Mouse (Mus musculus) hindbrain, postnatal 0 days (tissue): ENCODE data around the gene 2210011C24Rik. TPM values are rescaled to one million over a fixed set of nuclear protein-coding genes. Genes with fewer than 3 reads are reported as not detected.

Experiments used
- ATAC-seq: fragments of 200-750 bp; cut with Nextera tagmentation; 2 replicates; pipeline ENCODE4 v1.8.0; 2017; ENCODE audit warnings: mild to moderate bottlenecking, moderate TSS enrichment, moderate library complexity
- DNase-seq: peaks from one replicate; pipeline ENCODE4 v3.0.0-alpha.2; 2015; ENCODE audit warnings: low spot score
- H3K27ac ChIP-seq: fragments of 300-500 bp; sonication (generic); 2 replicates; pipeline ENCODE4 v1.5.1; 2014; ENCODE audit warnings: mild to moderate bottlenecking
- H3K27me3 ChIP-seq: fragments of 300-500 bp; sonication (generic); 2 replicates; pipeline ENCODE4 v1.6.1; 2014; ENCODE audit warnings: low read length, mixed read lengths; ENCODE audit not compliant: insufficient read depth
- H3K36me3 ChIP-seq: fragments of 300-500 bp; sonication (generic); 2 replicates; pipeline ENCODE4 v1.6.1; 2014; ENCODE audit warnings: low read length, mixed read lengths; ENCODE audit not compliant: insufficient read depth
- H3K4me1 ChIP-seq: fragments of 300-500 bp; sonication (generic); 2 replicates; pipeline ENCODE4 v1.6.1; 2014; ENCODE audit warnings: antibody characterized with exemption, low read length, mixed read lengths; ENCODE audit not compliant: insufficient read depth
- H3K4me2 ChIP-seq: fragments of 300-500 bp; sonication (generic); 2 replicates; pipeline ENCODE4 v1.6.1; 2014; ENCODE audit warnings: low read depth, mild to moderate bottlenecking, low read length, moderate library complexity, mixed read lengths
- H3K4me3 ChIP-seq: fragments of 300-500 bp; sonication (generic); 2 replicates; pipeline ENCODE4 v1.5.1; 2014; ENCODE audit warnings: low read length
- H3K9ac ChIP-seq: fragments of 300-500 bp; sonication (generic); replicated peaks from 2 replicates; pipeline ENCODE4 v1.6.1; 2014; ENCODE audit warnings: mild to moderate bottlenecking, low read length, moderate library complexity, mixed read lengths
- H3K9me3 ChIP-seq: fragments of 300-500 bp; sonication (generic); 2 replicates; pipeline ENCODE4 v1.6.1; 2016; ENCODE audit warnings: low read length, mixed read lengths
- CTCF ChIP-seq: IDR thresholded peaks from 2 replicates; pipeline ENCODE4 v1.5.1; 2016; ENCODE audit warnings: antibody characterized with exemption, control low read depth, low read depth
- WGBS: fragments of 180-500 bp; shearing (Covaris S2); extraction: QIAGEN DNeasy Blood & Tissue Kit; methylation state at CpG from one replicate; pipeline ENCODE4 v1.1.7; 2014; 5-methylcytosine and 5-hydroxymethylcytosine counted together
- polyA plus RNA-seq: library from polyadenylated mRNA; unstranded; fragments of >200 nt; fragmentation: Nextera tagmentation; extraction: Ambion mirVana; gene quantifications from 2 replicates; pipeline ENCODE4 v1.2.1, GENCODE M21; 2015
- total RNA-seq: library from RNA; depleted of rRNA; stranded (reverse); fragments of >200 nt; gene quantifications from 2 replicates; pipeline ENCODE4 v1.2.3, GENCODE M21; 2014; rRNA removed

2210011C24Rik gene
- 0.25 and 4.2 TPM in 2 replicates for total RNA-seq
- polyA plus RNA-seq: 1.2 and 1.9 TPM in 2 replicates

GRCm38 (mm10) chr8:84011705-84012498, at the start of gene 2210011C24Rik:
2210011C24Rik (minus strand) TSS chr8:84012171.
- DNase-seq: no peak
- under 1% methylated on average over 45 of the region's 45 CpGs for WGBS
- ATAC-seq: peak; percentile 22; the same call in 1 of the 2 replicates

DNA sequence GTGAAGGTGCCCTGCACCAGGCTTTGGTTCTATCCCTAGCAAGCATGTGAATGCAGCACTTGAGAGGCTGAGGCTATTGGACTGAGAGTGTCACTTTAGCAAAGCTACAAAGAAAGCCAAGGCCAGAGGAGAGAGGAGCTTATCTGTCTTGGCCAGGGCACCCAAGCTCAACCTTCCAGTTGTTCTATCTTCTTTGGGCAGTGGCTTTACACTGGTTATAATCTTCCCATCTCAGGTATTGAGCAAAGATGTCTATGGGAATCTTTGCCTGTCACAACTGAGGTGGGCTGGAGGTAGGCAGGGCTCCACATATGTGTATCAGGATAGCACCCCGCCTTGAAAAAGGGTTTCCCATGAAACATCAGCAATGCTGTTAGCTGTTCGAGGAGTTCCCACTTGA, 48.3 kb upstream of the 2210011C24Rik start:
- no peaks in the 10 kb centered on the region for H3K9me3 ChIP-seq
- WGBS: 88% methylated on average over 2 of the region's 2 CpGs
- no peak overlapping the region for H3K4me2 ChIP-seq
- H3K27ac ChIP-seq: no peak overlapping the region
- no peak overlapping the region for H3K4me3 ChIP-seq
- no peaks in the 10 kb centered on the region for H3K36me3 ChIP-seq
- no peaks in the 10 kb centered on the region for H3K27me3 ChIP-seq
- DNase-seq: no peak
- ATAC-seq: no peak
- H3K4me1 ChIP-seq: no peaks in the 10 kb centered on the region
- H3K9ac ChIP-seq: no peak overlapping the region
- no peak for TF ChIP-seq CTCF

More at GRCm38 (mm10) chr8:84011705-84012498, at the start of gene 2210011C24Rik:
- TF ChIP-seq CTCF: no peak
- H3K27ac ChIP-seq: no peak within 1 kb of the TSS
- H3K4me2 ChIP-seq: peak within 1 kb of the TSS; percentile 94
- peak within 1 kb of the TSS; percentile 55 for H3K4me3 ChIP-seq
- peaks cover 17% of the 10 kb centered on the region for H3K4me1 ChIP-seq
- H3K9me3 ChIP-seq: no peaks in the 10 kb centered on the region
- H3K27me3 ChIP-seq: peaks cover 24% of the 10 kb centered on the region
- no peaks in the 10 kb centered on the region for H3K36me3 ChIP-seq
- peak within 1 kb of the TSS; percentile 52 for H3K9ac ChIP-seq

DNA sequence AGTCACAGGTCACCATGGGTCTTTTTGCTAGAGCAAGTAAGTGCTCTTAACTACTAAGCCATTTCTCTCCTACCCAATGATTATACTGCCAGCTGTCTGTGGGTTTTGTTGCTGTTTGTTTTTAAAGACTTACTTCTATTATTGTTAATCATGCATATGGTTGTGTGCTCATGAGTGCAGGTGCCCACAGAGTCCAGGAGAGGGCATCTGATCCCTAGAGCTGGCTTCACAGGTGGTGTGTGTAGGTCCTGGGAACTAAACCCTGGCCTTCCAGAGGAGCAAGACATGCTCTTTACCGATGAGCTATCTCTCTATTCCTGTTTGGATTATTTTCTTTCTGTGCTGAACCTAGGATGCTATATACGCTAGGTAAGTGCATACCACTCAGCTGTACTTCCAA, 47.3 kb upstream of the 2210011C24Rik start:
- no peak overlapping the region for H3K4me2 ChIP-seq
- no peak overlapping the region for H3K27ac ChIP-seq
- no peaks in the 10 kb centered on the region for H3K9me3 ChIP-seq
- WGBS: 92% methylated on average over 2 of the region's 2 CpGs
- no peak for TF ChIP-seq CTCF
- DNase-seq (no peak), ATAC-seq (no peak)
- H3K9ac ChIP-seq: no peak overlapping the region
- no peaks in the 10 kb centered on the region for H3K36me3 ChIP-seq
- no peak overlapping the region for H3K4me3 ChIP-seq
- no peaks in the 10 kb centered on the region for H3K27me3 ChIP-seq
- H3K4me1 ChIP-seq: no peaks in the 10 kb centered on the region

DNA sequence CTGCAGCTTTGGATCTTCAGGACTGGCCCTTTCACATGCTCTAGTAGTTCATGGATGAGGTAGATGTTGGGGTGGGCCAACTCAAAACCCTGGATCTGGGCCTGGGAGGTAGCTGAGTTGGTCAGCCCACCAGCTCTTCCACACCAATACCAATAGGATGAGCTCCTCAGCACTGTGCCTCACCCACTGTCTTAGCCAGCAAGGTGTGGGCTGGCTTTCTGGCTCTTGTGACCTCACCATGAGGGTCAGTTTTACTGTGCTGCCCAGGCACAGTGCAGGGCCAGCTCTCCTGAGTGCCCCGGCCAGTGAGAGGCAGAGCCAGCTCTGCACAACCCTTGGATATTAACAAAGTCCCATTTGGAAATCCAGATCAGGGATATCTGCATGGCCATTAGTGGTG, 45.9 kb upstream of the 2210011C24Rik start:
- no peak overlapping the region for H3K4me3 ChIP-seq
- DNase-seq: no peak
- no peak for TF ChIP-seq CTCF
- no peaks in the 10 kb centered on the region for H3K27me3 ChIP-seq
- no peak overlapping the region for H3K9ac ChIP-seq
- no peak overlapping the region for H3K27ac ChIP-seq
- no peaks in the 10 kb centered on the region for H3K4me1 ChIP-seq
- no peak for ATAC-seq
- no peak overlapping the region for H3K4me2 ChIP-seq
- no peaks in the 10 kb centered on the region for H3K36me3 ChIP-seq
- no peaks in the 10 kb centered on the region for H3K9me3 ChIP-seq
- 90% methylated on average over 1 of the region's 1 CpGs for WGBS

DNA sequence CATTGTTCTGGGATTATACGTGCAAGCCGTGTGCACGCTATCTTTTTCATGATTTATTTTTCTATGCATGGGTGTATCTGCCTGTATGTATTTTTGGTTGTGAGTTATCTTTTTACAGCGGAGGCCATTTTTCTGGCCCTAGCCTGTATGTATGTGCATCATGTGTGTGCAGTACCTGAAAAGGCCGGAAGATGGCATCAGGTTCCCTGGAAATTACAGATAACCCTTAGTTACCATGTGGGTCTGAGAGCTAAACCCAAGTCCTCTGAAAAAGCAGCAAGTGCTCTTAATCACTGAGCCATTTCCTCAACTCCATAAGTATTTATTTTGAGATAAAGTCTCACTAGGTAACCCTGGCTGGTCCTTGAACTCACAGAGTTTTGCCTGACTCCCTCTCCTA, 41.3 kb upstream of the 2210011C24Rik start:
- no peak for ATAC-seq

DNA sequence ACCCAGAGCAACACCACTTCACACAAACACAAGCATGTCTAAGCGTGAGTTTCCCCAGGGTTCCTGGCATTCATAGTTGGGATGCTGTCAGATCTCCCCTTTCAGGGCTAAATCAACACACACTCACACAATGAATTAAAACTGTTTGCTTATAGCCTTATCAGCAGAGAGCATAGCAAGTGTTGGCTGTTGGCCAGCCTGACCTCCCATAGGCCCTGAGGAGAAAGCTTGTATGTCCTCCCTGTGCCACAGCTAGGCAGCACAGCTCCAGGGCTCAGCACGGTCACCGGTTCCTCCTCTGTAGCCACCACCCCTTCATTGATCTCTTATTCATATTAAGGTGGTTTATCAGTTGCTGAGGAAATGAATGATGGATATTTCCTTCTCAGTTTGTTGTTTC, 40.8 kb upstream of the 2210011C24Rik start:
- H3K4me3 ChIP-seq: no peak overlapping the region
- no peak overlapping the region for H3K27ac ChIP-seq
- H3K36me3 ChIP-seq: no peaks in the 10 kb centered on the region
- no peak for ATAC-seq
- no peak for DNase-seq
- no peaks in the 10 kb centered on the region for H3K4me1 ChIP-seq
- no peak overlapping the region for H3K9ac ChIP-seq
- WGBS: 65% methylated on average over 3 of the region's 3 CpGs
- TF ChIP-seq CTCF: no peak
- no peak overlapping the region for H3K4me2 ChIP-seq
- H3K27me3 ChIP-seq: no peaks in the 10 kb centered on the region
- H3K9me3 ChIP-seq: no peaks in the 10 kb centered on the region

More for the DNA sequence above, 41.3 kb upstream of the 2210011C24Rik start:
- no peak overlapping the region for H3K4me3 ChIP-seq
- H3K9ac ChIP-seq: no peak overlapping the region
- no peaks in the 10 kb centered on the region for H3K27me3 ChIP-seq
- no peaks in the 10 kb centered on the region for H3K36me3 ChIP-seq
- H3K4me1 ChIP-seq: no peaks in the 10 kb centered on the region
- H3K27ac ChIP-seq: no peak overlapping the region
- no peak for TF ChIP-seq CTCF
- no peak for DNase-seq
- no peak overlapping the region for H3K4me2 ChIP-seq
- WGBS: 95% methylated on average over 5 of the region's 5 CpGs
- H3K9me3 ChIP-seq: no peaks in the 10 kb centered on the region

DNA sequence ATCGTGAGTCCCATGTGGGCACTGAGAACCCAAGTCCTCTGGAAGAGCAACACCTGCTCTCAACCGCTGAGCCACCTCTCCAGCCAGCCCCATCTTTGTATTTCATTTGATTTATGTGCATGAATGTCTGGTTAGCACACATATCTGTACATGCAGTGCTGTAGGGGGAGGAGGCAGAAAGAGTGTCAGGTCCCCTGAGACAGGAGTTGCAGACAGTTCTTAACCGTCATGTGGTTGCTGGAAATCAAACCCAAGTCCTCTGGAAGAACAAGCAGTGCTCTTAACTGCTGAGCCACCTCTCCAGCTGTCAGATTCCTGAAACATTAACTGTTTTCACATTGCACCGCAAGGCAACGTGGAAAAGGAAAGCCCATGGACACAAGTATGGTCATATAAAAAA, 36.2 kb upstream of the 2210011C24Rik start:
- H3K9me3 ChIP-seq: no peaks in the 10 kb centered on the region
- DNase-seq (no peak), ATAC-seq (no peak)
- peaks cover 22% of the 10 kb centered on the region for H3K27me3 ChIP-seq
- no peak overlapping the region for H3K9ac ChIP-seq
- no peak overlapping the region for H3K27ac ChIP-seq
- H3K4me2 ChIP-seq: no peak overlapping the region
- WGBS: 75% methylated on average over 5 of the region's 5 CpGs
- H3K4me1 ChIP-seq: no peaks in the 10 kb centered on the region
- no peaks in the 10 kb centered on the region for H3K36me3 ChIP-seq
- no peak overlapping the region for H3K4me3 ChIP-seq
- no peak for TF ChIP-seq CTCF
